Mouse (Mus musculus) T-helper 1 cell (primary cell): Measurements from ENCODE around the gene Hist3h2a.

Experiments used
- in situ Hi-C: fragments of 300-600 bp; cut with MboI, MseI; formaldehyde crosslinking; loops from one replicate; pipeline ENCODE4 v1.15.1; 2025; ENCODE audit warnings: high pct_unique_total_duplicates

Hist3h2a gene

DNA sequence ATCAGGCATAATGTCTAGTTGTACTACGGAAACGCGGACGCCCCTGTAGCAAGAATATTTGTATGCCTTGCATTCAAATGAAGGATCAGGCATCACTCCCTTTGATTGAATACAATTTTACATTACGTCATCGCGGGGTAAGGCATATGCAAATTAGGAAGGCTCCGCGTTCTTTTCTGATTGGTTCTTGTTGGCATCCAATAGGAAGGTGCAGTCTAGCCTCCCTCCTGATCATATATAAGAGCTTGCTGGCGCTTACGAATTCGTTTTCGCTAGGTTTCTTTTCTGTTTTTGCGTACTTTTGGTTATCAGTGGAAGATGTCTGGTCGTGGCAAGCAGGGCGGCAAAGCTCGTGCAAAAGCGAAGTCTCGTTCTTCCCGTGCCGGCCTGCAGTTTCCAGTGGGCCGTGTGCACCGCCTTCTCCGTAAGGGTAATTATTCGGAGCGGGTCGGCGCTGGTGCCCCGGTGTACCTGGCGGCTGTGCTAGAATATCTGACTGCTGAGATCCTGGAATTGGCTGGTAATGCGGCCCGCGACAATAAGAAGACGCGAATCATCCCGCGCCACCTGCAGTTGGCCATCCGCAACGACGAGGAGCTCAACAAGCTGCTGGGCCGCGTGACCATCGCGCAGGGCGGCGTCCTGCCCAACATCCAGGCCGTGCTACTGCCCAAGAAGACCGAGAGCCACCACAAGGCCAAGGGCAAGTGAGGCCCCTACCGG is at the start of gene Hist3h2a, which contains the start of gene Trim17:
TSS of gene Hist3h2a (plus strand) at position 266 of the 723 bp plus-strand sequence.
TSS of gene Trim17 (plus strand) at position 266 of the 723 bp plus-strand sequence.
- in situ Hi-C loops, result no loop called here

DNA sequence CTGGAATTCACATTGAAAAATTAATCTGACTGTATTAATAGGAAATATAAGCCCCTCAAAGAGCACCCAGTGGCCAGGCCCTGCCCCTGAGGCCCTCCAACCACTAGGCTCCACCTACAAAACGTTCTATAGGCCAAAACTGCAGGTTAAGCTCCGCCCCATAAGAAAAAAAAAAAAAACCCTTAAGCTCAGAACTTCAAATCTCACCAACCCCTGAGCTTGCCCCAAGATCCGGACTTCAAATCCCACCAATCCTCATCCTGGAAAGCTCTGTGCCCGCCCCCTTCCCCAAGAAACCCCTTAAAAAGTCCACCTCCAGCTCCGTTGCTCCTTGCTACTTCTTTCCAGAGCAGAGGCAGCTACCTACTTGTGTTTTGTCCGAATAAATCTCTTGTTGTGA is 49.6 kb upstream of the Hist3h2a start:
- in situ Hi-C loops, result no loop called here

DNA sequence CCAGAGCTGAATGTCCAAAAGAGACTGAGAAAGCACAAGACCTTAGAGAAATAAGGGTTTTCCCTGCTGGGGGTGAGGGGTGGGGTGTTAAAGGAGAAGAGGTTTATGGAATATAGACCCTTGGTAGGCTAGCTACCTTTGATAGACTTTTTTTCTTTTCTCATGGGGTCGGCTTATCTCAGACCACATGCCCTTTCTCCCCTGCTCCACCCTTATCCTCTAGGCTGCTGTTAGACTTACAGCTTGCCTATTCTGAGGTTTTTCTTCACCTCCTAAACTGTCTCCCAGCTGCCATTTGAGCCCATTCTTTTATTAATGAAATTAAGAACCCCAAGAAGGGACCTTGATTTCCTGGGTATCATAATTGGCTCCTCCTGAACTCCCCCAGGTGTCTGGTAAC is 40.7 kb upstream of the Hist3h2a start:
- in situ Hi-C loops, result no loop called here

- in situ Hi-C loops, result no loop called here
These were observed 39.9 kb upstream of the Hist3h2a start for GRCm38 (mm10) chr11:58914461-58915028.

- in situ Hi-C loops, result no loop called here
These were observed 37.4 kb upstream of the Hist3h2a start for GRCm38 (mm10) chr11:58916879-58917744.

DNA sequence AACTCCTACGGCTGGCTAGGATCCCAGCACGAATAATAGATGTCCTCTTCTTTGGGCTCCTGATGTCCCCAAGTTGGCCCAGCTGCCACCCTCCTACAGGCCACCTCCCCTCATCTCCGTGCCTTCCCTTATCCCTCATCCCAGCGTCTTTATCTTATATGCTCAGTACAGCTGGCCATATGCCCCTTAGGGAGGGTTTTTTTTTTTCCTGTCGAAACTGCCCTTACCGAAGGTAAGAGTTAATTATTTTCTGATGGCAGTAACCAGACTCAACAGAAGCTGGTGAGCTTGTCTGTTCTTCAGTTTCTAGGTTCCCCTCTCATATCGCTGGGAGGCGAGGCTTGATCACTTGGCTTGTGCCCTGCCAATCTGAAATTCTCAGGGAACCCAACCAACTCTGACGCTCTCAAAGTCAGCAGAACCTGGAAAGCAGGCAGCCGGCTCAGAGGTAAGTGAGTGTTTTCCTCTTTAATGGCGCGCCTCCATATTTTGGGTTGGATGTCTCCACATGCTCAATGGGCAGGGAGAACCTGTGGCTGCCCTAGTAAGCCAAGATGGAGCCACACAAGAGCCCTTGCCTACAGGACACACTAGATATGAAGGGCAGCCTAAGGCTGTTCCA is 36.6 kb upstream of the Hist3h2a start, which contains the start of gene Btnl10:
TSS of gene Btnl10 (plus strand) at position 164 of the 622 bp plus-strand sequence.
- in situ Hi-C loops, result no loop called here

DNA sequence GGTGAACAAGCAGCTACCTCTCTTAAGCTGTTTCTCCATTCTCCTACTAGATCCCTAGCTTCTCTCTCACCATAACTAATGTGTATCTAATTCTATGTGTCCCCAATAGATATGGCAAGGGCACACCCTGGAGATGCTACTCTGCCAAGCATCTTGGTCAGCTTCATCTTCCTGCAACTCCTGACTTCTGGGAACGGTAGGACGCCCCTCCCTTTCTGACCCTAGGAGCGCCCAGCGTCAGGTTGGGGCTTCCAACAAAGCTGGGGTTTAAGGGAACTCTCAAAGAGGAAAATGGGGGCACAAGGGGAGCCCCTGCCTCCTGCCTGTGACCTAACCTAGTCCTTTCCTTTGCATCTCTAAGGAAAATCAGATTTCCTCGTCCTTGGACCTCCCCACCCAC is 35.7 kb upstream of the Hist3h2a start:
- in situ Hi-C loops, result no loop called here

DNA sequence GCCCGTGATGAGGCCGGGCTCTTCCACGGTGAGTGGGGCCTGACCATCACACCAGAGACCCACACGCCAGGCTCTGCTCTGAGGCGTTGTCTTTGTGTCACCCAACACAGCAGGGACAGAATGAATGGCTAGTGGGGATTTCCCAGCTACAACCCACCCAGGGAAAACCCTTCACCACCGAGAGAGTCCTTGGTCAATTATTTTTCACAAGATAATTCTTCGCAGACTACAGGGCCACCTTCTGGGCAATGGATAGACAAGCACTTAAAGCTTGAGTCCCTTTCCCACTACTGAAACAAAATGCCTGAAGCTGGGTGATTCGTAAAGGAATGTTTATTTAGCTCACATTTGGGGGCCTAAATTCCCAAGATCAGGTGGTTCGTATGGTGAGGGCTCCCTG is 32.1 kb upstream of the Hist3h2a start:
- in situ Hi-C loops, result loop anchor here (5.0 to 10.0 kb wide), 2 partner anchors 55 to 1842 kb away; partner anchors contain the start of gene Trim11

DNA sequence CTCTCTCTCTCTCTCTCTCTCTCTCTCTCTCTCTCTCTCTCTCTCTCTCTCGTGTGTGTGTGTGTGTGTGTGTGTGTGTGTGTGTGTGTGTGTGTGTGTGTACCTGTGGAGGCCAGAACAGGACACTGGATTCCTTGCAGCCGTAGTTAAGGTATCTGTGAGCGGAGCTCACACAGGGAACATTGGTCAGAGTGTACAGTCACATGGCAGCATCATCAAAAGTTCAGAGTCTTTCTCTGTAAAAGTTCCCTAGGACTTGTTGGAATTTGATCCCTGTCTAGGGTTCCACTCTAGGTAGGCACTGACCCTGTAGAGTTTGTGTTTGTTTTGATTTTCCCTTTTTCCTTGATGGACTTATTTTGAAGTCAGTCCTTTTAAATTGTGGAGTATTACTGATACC is 27.8 kb upstream of the Hist3h2a start:
- in situ Hi-C loops, result loop anchor here (10.0 kb wide), 1 partner anchor 1838 kb away; no protein-coding TSS in a partner anchor

DNA sequence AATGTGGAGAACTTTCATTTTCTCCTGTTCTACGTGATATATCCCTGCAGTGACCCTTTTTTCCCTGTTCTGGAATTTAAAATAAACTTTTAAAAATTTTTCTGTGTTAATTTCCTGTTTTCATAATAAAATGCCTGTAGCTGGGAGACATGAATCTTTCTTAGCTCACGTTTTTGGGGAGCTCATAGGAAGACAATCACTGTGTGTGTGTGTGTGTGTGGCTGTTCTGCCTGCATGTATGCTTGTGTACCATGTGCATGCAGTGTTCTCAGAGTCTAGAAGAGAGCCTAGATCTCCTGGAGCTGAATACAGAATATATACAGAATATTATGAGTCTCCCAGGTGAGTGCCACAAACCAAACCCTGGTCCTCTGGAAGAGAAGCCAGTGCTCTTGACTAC is 27.4 kb upstream of the Hist3h2a start:
- in situ Hi-C loops, result loop anchor here (10.0 kb wide), 1 partner anchor 1838 kb away; no protein-coding TSS in a partner anchor

DNA sequence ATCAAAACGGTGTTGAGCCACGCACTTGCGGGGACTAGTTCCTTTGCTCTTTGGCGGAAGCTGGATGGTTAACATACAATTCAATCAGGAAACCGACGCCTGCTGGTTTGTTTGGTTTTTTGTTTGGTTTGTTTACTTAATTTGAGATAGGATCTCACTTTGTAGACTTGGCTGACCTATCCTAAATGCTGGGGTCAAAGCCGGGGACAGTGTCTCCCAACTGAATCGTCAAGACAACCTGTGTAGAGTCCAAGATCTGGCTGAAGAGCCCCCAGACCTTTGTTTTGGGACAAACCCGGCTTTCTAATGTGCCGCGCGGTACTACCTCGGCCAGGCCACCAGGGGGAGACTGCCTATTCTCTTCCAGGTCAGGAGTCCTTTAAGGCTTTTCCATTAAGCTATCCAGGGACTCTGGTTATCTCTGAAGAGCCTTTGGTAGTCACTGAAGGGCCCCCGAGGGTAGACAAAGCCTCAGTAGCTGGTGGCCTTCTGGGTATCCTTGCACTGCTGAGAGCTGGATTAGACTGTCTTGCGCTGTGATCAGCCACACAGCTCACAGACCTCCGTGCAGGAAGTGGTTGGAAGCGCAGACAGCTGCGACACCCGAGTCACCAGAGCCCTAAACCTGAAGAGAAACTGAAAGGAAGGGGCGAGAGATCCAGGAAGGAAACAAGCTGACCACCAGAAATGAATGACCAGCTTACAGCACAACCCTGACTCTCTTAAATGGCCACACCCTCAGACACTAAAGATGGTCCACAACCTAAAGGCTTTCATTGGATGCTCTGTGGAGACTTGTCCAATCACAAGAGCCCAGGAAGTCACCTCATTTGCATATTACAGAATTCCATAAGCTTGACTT is 26.5 kb upstream of the Hist3h2a start:
- in situ Hi-C loops, result loop anchor here (10.0 kb wide), 1 partner anchor 1837 kb away; no protein-coding TSS in a partner anchor

DNA sequence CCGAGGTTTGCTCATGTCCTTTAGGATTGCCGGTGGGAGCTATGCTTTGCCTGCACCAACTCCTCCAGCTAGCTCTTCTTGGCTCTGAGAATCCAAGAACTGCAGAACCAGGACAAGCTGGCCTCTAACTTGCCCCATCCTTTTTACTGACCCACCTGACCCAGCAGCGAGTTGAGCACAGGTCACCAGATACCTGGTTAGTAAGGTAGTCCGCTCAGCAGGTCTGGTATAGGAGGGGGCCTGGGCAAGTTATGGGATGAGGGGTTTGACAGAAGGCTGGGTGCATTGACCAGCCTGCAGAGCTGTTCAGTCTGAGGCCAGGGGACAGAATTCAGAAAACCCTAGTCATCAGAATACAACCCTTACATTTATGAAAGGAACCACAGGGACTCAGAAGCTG is 25.4 kb upstream of the Hist3h2a start:
- in situ Hi-C loops, result loop anchor here (10.0 kb wide), 1 partner anchor 1836 kb away; no protein-coding TSS in a partner anchor

DNA sequence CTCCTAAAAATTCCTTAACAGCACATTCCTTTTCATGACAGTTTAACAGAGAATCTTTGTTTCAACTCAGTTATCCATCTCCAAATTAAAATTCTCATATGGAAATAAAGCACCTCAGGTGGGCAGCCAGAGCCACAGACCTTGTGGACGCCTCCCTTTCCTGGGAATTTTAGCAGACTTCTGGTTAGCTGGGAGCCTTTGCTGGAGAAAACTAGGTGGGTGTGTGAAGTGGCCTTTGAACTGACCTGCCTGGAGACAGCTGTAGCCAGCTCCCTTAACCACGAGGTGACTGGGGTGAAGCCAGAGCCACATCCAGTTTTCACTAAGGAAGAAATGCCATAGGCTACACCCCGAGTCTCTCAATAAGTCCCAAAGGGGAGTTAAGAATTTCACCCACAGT is 24.8 kb upstream of the Hist3h2a start:
- in situ Hi-C loops, result loop anchor here (10.0 kb wide), 1 partner anchor 1835 kb away; no protein-coding TSS in a partner anchor

GRCm38 (mm10) chr11:58930254-58930653 is 24.2 kb upstream of the Hist3h2a start:
- in situ Hi-C loops, result no loop called here

GRCm38 (mm10) chr11:58931576-58931975 is 22.9 kb upstream of the Hist3h2a start:
- in situ Hi-C loops, result no loop called here

DNA sequence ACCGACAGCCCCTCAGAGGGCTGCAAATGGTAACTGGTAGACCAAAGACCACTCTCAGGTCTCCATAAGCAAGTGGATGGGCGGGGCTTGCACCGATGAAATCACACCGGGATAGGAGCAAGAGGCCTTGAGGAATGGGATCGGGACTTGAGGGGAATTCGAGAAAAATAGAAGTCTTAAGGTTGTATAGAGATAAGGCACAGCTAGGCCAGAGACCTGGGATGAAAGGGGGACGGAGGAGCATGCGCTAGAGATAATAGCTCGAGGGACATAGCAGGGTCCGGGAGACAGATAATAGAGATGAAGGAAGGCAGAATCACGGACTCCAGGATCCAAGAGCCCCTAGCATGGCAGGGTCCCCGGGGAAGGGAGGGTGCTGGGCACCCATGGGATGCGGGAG is 16.6 kb upstream of the Hist3h2a start:
- in situ Hi-C loops, result no loop called here

- in situ Hi-C loops, result no loop called here
These were observed 16.0 kb upstream of the Hist3h2a start, which contains the start of gene Rnf187 for GRCm38 (mm10) chr11:58938322-58939087. Gene Rnf187 (minus strand): TSS chr11:58938916.

- in situ Hi-C loops, result no loop called here
These were observed 15.4 kb upstream of the Hist3h2a start for GRCm38 (mm10) chr11:58939088-58939439.

- in situ Hi-C loops, result no loop called here
These were observed 10.3 kb upstream of the Hist3h2a start for GRCm38 (mm10) chr11:58944136-58944535.

DNA sequence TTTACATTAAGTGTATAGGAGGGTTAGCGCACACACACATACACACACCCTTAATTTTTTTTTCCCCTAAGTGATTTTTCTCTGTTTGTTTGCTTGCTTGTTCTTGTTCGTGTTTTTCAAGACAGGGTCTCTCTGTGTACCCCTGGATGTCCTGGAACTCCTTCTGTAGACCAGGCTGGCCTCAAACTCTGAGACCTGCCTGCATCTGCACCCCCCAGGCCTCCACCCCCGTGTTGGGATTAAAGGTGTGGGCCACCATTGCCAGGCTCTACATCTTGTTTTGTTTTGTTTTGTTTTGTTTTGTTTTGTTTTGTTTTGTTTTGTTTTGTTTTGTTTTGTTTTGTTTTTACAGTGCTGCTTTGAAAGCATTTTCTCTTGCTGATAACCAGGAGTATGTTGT is 7.2 kb upstream of the Hist3h2a start:
- in situ Hi-C loops, result no loop called here
